Mouse (Mus musculus) natural killer cell, adult 2 months (primary cell): ENCODE measurements around the gene Acsm1.
"Not testable (repeated sequence)": the region's sequence is repeated elsewhere in the genome, so short reads cannot be mapped to it uniquely, and the experiment has no call there.

Experiments used
- DNase-seq, 2 experiments: peaks; one replicate each; pipeline ENCODE4 v3.0.0; 2022; ENCODE audit warnings: low spot score in 2 of 2

Gene Acsm1

DNA sequence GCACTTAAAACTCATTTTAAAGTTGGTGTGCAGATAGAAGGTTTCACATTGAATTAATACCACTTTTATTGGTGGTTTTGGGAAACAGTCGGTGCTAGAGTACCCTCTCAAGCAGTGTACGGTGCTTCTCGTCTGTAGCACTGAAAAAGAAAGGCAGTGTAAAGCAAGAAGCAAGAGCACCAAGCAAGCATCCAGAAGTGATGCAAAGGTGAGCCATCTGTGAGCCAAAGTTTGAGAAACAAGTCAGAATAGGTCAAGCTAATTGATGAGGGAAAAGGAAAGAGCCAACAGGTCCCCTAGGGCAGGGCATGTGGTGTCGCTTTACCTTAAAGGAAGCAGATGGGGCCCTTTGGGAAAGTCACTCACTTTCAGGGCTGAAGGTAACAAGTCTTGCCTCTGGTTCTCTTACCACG, at the start of gene Acsm1:
Gene Acsm1, plus strand, starts transcription at position 363 of the 413 bp plus-strand sequence.
- no peak for DNase-seq

DNA sequence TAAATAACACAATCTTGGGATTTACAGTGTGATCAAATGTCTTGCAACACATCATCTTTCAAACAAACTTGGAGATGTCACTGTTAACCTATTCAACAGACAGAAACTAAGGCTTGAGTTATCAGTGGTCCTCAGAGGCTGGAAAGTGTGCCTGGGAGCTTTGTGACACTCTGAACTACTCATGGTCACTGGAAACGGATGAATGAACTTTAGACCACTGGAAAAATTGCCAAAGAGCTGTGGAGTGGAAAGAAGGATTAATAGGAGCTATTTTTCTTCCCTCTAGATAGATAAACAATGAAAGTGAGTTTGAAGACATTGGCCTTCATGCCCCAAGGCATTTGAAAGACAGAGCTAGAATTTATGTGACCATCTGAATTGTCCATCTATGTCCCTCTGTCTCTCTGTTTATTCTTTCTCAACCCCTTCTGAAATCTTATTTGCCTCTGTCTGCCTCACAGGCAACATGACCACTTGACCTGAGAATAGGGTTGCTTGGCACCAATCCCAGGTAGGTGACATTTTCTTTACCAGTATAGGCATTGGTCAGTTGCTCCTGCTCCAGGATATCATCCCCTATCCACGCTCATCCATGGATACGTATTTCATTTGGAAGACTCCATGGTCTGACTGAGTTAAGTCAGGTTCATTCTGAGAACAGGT, 46.9 kb upstream of the Acsm1 start:
- DNase-seq, result no peak

DNA sequence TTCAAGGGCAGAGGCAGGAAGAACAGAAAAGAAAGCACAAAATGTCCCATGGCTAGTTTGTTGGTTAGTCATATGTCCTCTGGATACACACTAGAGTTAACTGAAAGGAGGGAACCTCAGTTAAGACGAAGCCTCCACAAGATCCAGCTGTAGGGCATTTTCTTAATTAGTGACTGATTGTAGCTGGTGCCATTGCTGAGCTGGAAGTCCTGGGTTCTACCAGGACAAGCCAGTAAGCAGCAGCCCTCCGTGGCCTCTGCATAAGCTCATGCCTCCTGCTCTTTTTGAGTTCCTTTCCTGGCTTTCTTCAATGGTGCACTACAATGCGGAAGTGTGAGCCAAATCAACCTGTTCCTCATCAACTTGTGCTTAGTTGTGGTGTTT, 46.4 kb upstream of the Acsm1 start:
- DNase-seq, result no peak

DNA sequence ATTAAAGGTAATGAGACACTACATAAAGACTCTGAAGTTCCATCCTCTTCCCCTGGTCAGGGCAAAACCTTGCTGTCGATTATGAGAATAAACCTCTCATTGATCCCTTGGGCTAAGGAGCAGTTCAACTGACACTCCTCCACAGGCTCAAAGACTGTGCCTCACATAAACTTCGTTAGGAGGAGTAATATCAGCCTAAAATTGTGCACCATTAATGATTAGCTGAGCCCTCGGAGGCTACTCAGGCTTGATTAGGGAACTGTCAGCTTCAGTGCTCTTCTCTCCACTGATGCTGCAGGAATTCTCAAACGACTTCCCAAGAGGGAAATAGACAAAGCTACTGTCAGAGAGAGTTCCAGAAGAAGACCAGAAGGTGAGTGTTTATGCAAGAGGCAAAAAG, 45.4 kb upstream of the Acsm1 start:
- no peak for DNase-seq

DNA sequence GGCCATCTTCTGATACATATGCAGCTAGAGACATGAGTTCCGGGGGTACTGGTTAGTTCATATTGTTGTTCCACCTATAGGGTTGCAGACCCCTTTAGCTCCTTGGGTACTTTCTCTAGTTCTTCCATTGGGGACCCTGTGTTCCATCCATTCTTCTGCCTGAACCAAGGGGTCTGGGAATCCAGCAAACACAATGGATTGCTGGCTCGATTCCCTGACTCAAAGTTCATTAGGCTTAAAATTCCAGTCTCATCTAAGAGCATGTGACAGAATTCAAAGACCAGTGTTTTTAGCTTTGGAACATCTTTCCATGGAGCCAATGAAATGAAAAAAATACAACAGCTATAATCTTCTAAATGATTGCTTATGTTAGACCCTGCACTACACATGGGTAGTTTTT, 44.4 kb upstream of the Acsm1 start:
- DNase-seq, result not testable (repeated sequence)

DNA sequence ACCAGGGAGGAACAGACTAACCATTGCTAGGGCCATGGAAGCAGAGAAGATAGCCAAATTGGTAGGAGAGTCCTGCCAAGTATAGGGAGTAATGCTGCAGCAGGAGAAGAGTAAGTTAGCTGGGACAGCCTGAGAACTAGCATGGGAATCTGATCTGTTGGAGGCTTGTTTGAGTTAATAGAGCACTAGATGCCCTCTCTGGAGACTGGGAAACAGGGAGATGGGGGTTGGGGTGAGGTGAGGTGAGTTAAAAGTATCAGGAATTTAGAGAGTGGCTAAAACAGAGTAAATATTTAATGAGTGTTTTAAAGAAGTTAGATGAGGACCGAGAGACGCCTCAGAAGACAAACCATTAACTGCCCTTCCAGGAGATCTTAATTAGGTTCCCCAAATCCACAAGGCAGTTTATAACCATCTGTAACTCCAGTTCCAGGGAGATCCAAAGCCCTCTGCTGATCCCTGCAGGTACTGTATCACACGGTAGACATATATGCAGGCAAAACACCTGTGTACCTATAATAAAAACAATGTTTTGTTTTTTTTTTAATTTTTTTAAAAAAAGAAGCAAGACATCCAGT, 12.2 kb upstream of the Acsm1 start:
- DNase-seq, result no peak

DNA sequence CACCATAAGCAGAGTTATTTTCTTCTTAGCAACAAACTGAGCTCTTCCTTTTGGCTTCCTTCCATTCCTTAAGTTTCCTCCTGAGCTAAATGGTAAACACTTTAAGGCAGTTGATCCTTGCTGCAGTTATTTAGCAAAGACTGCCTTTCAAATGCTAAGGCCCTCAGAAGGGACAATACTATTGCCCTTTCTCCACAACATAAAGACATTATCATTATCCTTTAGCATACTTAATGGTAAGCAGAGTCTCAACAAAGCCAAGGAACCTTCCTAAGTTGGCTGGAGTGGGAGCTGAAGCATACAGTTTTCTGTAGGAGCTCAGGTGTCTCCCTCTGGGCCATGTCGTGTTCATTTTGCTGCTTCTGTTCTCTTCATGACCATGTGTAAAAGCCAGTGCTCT, 11.5 kb upstream of the Acsm1 start:
- no peak for DNase-seq

DNA sequence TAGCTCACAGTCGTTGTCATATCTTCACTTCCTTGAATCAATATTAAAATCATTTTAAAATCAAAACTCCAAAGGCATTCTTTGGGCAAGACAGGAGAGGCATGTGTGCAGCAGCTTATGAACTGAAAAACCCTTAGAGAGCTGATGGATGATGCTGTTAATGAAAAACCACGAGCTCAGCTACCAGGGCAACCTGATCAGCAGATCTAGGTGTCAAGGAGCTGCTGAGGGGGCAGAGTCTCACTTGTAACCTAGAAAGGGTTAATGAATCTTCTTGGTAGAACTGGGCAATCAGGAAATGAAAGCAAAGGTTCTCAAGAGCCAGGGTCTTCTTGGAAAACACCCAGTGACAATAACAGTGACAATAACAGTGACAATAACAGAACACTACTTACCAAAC, 10.3 kb upstream of the Acsm1 start:
- DNase-seq, result no peak

DNA sequence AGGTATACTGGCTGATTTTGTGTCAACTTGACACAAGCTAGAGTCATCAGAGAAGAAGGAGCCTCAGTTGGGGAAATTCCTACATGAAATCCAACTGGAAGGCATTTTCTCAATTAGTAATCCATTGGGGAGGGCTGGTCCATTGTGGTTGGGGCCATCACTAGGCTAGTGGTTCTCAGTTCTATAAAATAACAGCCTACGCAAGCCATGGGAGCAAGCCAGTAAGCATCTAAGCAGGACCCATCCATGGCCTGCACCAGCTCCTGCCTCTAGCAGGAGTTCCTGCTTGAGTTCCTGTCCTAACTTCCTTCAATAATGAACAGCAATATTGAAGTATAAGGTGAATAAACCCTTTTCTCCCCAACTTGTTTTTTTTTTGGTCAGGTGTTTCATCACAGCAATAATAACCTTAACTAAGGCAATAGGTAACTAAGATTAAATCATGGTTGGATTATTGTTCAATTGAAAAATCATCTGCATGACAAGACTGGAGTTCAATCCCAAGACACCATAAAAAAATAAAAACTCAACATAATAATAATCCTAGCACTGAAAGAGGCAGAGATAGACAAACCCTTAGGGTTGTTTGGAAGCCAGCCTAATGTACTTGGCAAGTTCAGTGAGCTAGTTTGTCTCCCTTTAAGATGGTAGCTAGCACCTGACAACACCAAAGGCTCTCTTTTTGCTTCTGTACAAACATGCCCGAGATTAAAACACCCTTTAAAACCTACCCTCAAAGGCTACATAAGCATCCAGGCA, 5.5 kb upstream of the Acsm1 start:
- no peak for DNase-seq

DNA sequence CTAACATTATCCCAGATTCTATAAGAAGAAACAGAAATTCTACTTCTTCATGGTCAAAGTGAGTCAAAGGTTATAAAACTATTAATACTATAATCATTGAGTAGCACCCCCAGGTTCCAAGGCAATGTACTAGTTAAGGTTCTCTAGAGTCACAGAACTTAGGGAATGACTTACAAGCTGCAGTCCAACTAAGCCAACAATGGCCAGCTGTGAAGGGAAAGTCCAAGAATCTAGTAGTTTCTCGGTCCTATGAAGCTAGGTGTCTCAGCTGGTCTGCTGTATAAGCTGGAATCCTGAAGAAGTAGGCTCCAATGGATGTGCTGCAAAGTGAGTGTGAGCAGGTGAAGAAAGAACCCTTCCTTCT, 4.9 kb upstream of the Acsm1 start:
- no peak for DNase-seq

DNA sequence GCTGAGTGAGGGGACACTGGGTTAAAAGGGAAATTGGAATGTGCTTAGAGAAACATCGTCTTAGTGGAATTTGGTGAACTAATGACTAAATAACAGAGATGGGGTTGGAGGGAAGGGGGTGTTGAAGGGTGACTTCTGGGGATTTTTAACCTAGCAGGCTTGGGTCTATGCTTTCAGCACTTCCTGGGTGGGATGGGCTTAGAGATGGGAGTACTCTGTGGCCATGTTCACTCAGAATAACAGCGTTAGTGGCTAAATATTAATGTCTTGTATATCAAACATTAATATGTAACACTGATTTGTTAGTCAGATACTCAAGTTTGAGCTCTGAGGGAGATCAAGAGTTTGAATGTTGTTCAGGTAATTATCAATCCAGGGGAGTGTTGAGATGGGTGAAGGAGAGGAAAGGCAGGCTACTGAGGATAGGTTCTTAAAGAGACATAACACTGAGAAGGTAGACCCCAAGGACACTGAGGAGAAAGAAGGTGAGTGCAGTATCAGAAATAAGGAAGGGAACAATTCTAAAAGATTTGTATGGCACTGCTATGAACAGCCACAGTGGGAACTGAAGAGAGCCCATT, 1.8 kb upstream of the Acsm1 start:
- no peak for DNase-seq

DNA sequence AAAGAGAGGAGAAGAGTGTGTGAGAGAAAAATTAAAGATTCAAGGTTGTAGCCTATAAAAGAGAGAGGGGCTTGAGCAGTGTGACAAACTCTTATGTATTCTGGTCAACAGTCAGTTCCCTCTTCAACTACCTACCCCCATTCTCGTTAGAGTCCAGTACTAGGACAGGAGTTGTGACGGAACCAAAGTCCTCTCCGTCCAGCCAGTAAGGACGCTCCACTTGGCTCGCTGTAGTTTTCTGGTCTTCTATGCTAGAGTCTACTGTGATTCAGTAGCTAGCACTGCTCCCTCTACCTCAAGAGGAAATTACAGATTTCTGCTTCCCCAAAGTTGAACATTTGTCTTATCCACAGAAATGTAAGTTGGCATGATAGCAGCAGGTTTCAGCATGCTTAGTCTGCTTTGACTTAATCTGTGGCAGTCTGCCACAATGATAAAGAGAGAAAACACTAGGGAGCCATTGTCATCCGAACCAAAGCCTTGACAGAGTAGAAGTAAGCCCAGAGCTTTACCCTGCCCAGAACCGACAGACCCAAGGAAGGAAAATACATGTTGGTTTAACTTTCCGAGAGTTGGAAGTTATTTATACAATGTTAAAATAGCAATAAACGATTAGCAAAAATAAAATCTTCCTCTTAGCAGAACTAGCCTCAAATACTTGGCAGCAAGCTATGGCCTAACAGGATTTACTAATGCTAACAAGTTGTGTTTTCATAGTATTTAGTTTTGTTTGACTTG, 731 bp upstream of the Acsm1 start:
- no peak for DNase-seq

DNA sequence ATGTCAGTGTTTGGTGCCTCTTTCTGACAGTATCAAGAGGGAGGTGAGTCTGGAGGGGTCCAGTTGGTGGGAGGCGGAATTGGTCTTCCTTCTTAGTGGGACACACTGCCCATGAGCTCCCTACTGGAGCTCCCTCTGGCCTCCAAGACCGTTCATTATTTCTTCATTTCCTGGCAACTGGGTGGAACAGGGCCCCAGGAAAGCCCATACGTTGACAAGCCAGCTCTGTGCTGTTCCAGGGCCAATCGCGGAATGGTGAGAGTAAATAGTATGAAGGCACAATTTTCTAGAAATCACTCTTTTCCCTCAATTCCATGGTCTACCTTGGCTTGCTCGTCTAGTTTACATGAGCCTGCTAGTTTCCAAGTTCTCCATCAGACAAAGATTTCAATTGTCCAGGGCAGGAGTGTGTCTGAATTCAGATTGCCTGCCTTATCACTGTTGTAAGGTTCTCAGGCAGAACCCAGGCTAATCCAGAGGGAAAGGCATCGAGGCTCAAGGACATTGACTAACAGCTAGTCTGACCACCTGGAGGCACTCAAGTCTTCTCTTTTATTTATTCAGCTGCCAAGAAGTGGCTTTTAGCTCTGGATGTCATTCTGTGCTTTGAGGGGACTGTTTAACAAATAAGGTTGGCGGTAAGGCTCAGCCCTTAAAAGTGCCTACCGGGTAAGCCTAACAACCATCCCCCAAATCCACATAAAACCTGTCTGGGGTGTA, 1.1 kb downstream of the Acsm1 start:
- DNase-seq, result no peak

DNA sequence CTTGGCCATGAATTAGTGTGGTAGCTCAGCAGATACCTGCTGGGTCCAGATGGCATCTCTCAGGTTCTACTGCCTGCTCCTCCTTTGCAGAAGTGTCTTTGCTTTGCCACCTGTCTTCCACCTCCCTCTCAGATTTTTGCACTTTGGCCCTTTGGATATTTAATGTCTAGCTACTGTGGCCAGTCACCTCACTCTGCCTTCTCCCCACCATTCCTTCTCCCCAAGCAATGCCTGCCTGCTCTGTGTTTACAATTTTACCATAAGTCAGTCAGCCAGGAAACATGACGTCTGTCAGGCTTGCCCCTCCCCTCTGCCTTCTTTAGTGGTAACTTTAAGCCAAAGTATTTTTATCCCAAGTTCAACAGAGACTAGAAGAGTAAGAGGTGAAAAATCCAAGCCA, 9.7 kb downstream of the Acsm1 start:
- DNase-seq, result no peak

DNA sequence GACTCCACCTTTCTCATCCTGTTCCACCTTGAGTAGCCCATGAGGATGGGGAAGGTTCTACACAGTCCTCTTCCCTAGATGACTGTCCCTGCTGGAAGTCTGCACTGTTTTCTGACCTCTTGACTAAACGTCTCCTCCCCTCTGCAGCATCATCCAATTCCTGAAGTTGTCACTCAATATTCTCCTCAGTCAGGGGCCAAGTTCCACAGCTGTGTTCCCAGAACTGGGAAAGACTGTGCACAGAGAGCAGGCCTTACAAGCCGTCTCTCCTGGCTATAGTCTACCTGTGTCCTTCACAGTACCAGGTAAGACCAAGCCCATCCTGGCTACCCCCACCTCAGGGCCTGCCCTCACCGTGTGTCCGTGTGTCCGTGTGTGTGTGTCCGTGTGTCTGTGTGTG, 10.8 kb downstream of the Acsm1 start:
- no peak for DNase-seq

DNA sequence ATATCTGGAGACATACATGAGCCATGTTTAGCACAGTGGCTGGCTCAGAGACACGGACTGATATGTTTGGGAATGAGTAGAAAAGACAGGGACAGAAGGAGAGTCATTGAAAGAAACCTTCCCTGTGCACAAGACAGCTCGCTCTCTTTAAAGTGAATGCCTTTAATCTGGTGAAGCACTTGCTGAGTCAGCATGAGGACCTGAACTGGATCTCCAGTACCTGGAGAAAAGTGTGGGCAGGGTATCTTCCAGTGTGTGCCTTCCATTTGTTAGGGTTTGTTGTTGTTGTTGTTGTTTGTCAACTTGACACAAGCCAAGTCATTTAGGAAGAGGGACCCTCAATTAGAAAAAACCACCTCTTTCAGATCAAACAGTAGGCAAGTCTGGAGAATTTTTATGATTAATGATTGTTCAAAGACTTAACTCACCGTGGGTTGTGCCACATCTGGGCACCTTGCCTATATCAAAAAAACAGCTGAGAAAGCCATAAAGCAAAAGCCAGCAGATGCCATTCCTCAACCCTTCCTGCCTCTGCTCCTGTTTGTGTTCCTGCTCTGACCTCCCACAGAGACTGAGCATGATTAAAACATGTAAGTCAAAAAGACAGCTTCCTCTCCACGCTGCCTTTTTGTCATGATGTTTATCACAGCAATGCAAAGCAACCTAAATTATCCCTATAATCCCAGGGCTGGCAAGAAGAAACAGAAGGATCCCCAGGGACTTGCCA, 11.5 kb downstream of the Acsm1 start:
- no peak for DNase-seq

DNA sequence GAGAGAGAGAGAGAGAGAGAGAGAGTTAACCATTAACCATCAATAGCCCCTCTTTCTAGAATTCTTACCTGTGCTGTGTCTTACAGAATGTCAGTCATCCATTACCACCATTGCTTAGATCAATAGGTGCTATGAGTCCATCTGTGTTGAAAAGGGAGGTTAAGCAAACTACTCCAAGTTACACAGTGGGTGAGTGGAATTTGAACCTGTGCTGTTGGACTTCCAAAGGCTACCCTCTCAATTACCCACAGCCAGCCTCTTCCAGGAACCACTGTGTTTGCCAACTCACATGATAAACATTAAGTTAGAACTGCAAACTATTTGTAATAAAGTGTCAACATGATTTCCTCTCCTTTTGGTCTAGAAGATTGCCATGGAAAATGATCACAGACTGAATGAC, 13.3 kb downstream of the Acsm1 start:
- no peak for DNase-seq

DNA sequence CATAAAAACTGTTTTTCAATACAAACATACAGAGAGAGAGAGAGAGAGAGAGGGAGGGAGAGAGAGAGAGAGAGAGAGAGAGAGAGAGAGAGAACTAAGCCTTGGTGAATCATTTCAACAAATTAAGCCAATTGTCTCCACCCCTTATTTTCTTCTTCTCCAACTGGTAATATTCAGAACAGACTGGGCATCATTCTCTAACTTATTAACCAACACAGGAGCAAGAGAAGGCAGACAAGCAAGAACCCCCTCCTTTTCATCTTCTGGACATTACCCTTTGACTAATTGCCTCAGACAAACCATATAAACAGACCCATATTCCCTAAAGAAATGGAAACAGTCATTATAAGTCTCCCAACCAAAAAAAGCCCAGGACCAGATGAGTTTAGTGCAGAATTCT, 31.9 kb downstream of the Acsm1 start:
- DNase-seq, result no peak

DNA sequence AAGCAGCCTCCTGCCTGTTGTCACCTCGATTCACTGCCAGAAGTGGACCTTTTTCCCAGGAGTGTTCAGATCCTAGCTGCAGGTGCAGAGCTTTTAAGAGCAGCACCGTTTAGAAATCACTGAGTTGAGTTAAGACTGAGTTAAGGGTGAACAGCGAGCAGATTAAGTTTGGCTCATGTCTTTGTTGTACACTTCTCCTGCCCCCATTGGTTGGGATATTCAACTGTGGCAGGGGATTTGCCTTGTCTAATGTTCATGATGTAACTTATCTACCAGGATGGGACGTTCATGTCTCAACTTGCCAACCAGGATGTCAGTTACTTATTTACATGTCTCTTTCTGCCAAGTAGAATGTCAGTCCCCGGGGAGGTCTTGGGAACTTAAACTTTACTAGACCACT, 35.5 kb downstream of the Acsm1 start:
- no peak for DNase-seq

DNA sequence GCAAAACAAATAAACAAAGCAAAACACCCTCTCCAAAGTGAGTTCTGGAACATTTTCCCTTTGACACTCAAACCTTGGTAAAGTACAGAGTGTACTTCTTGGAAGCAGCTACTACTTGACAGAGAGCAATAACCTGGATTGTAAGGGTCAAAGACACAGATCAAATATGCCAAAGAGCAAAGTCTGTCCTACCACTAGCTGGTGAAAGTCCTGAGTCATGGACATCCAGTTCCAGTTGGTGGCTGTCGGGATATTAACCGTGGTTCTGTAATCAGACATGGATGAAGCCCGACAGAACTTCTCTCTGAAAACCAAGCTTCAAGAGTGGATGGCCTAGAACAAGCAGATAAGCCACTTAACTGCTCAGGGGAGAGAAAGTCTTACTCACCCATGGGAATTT, 61.1 kb downstream of the Acsm1 start:
- no peak for DNase-seq

DNA sequence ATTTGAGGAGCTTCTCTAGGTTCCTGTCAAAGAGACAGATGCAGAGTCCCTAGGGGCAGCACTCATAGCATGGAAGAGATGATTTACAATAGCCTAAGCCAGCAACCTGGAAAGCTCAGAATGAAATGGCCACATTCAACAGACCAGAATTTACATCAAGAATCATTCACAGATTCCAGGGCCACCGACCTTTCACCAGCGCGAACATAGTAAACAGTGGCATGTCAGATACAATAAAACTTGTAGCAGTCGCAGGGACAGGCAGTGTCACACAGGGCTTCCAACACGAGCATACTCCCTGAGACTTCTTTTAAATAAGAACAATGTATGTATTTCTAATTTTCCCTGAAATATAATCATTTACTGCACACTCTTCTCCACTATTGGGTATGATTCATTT, 63.6 kb downstream of the Acsm1 start:
- DNase-seq, result no peak
